Mouse (Mus musculus) spleen, adult 2 months (tissue): Measurements from ENCODE around the gene Galc.

Experiments used
- CTCF ChIP-seq: fragments of 200-500 bp; IDR thresholded peaks from 2 replicates; pipeline ENCODE4 v1.5.1; 2011; ENCODE audit warnings: mild to moderate bottlenecking, inconsistent platforms; ENCODE audit not compliant: insufficient read depth, insufficient read length, insufficient replicate concordance; ENCODE audit errors: extremely low read depth
- POLR2A ChIP-seq: fragments of 200-500 bp; IDR thresholded peaks from 2 replicates; pipeline ENCODE4 v1.6.1; 2011; ENCODE audit warnings: low read depth, low read length, inconsistent platforms

- TF ChIP-seq POLR2A (no peak), CTCF (no peak)
Measured at GRCm38 (mm10) chr12:98189096-98189495, 70.2 kb downstream of the Galc start.
